Mouse (Mus musculus) testis, adult 2 months (tissue): ENCODE measurements around the gene Ddx51. TPM values are rescaled to one million over a fixed set of nuclear protein-coding genes. Genes with fewer than 3 reads are reported as not detected.

Source experiments
- H3K27ac ChIP-seq: fragments of 200-500 bp; 2 replicates; pipeline ENCODE4 v1.5.1; 2012; ENCODE audit warnings: low read depth, low read length; ENCODE audit not compliant: control insufficient read depth, insufficient read depth
- H3K27me3 ChIP-seq: fragments of 200-500 bp; 2 replicates; pipeline ENCODE4 v1.6.1; 2012; ENCODE audit warnings: mild to moderate bottlenecking, low read length, moderate library complexity; ENCODE audit not compliant: control insufficient read depth, insufficient read depth
- H3K36me3 ChIP-seq: fragments of 200-500 bp; 2 replicates; pipeline ENCODE4 v1.6.1; 2012; ENCODE audit warnings: mild to moderate bottlenecking, low read length; ENCODE audit not compliant: control insufficient read depth, insufficient read depth
- H3K4me1 ChIP-seq: fragments of 200-500 bp; 2 replicates; pipeline ENCODE4 v1.6.1; 2012; ENCODE audit warnings: low read length; ENCODE audit not compliant: control insufficient read depth, insufficient read depth
- H3K4me3 ChIP-seq: fragments of 200-500 bp; 2 replicates; pipeline ENCODE4 v1.5.1; 2012; ENCODE audit warnings: low read depth, mild to moderate bottlenecking, low read length, moderate library complexity, mixed read lengths; ENCODE audit not compliant: control insufficient read depth
- CTCF ChIP-seq: fragments of 200-500 bp; IDR thresholded peaks from 2 replicates; pipeline ENCODE4 v1.5.1; 2012; ENCODE audit warnings: low read depth, mild to moderate bottlenecking, inconsistent platforms, low read length, moderate library complexity; ENCODE audit not compliant: control insufficient read depth, insufficient read depth, insufficient replicate concordance
- POLR2A ChIP-seq: fragments of 200-500 bp; IDR thresholded peaks from 2 replicates; pipeline ENCODE4 v1.6.1; 2012; ENCODE audit warnings: low read depth, mild to moderate bottlenecking, inconsistent platforms, low read length, moderate library complexity; ENCODE audit not compliant: control insufficient read depth
- polyA plus RNA-seq: library from polyadenylated mRNA; depleted of rRNA; stranded (reverse); fragments of >200 nt; gene quantifications from 2 replicates; pipeline ENCODE4 v1.2.3, GENCODE M21; 2012

The Ddx51 gene
- polyA plus RNA-seq, 1 experiment = 22.8 TPM

DNA sequence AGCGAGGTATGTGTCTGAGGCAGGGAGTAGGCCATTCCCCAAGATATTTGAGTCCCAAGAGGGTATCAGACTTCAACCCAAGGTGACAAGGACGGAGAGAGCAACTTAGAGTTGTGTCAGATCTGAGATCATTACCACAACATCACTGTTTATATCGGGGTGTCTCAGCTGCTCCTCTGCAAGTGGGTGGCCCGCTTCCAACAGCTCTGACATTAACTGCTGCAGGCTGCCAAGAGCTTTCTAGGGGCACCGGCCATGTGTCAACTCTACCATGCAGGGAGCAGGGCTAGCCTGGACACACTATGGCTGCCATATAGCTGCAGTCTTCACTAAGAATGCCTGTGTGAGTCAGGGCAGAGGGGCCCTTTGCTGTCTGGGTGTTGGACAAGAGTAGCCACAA lies 43.4 kb upstream of the Ddx51 start:
- Histone ChIP-seq H3K4me1 (no peaks in the 10 kb centered on the region), H3K4me3 (no peak overlapping the region), H3K27me3 (no peaks in the 10 kb centered on the region), H3K27ac (no peak overlapping the region), H3K36me3 (no peaks in the 10 kb centered on the region)
- TF ChIP-seq CTCF (no peak), POLR2A (no peak)

DNA sequence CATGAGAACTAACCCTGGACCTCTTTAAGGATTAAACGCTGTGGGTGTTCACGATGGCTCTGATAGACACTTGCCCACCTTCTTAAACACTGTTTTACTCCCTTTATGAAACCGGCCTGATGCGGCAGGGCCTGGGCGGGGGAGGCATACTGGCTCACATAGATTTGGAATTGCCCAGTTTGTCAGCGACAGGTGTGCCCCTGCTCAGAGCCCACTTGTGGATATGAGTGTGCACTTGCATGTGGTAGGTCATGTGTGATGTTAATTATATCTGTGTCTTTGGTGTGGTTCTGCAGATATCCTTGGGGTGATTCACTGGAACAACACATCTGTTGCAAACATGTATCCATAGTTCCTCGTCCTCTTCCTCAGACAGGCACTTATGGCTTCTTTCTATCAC lies 42.8 kb upstream of the Ddx51 start:
- Histone ChIP-seq H3K36me3 (no peaks in the 10 kb centered on the region), H3K4me1 (no peaks in the 10 kb centered on the region), H3K27ac (no peak overlapping the region), H3K4me3 (no peak overlapping the region), H3K27me3 (no peaks in the 10 kb centered on the region)
- no peak for TF ChIP-seq POLR2A
- no peak for TF ChIP-seq CTCF

DNA sequence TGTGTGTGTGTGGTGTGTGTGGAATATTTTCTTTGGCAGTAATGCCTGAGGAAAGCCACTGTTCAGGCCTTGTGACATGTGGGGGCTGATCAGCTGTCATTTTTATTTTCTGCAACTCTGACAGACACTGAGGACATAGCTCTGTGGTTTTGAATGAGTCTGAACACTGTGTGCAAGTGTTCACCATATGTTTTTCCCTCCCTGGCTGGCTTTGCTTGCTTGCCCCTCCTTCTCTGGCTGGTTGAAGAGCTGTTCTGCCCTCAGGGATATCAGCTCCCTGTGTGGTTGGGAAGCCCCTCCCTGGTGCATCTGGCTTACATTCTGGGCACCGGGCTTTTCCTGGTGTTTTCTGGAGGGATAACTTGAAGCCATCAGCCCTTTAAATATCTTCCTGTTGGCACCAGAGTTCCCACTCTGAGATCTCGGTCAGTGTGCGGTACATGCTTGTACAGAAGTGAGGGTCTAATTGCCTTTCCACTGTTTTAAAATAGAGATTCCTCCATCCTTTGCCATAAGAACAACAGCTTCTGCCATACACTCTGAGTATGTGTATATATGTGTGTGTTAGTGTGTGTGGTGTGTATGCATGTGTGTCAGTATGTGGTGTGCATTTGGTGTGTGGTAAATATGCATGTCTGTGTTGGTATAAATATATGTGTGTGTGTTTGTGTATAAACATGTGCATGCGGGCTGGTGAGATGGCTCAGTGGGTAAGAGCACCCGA lies 41.7 kb upstream of the Ddx51 start:
- Histone ChIP-seq H3K36me3 (no peaks in the 10 kb centered on the region), H3K4me3 (no peak overlapping the region), H3K4me1 (no peaks in the 10 kb centered on the region), H3K27me3 (no peaks in the 10 kb centered on the region), H3K27ac (no peak overlapping the region)
- TF ChIP-seq POLR2A (no peak), CTCF (no peak)

DNA sequence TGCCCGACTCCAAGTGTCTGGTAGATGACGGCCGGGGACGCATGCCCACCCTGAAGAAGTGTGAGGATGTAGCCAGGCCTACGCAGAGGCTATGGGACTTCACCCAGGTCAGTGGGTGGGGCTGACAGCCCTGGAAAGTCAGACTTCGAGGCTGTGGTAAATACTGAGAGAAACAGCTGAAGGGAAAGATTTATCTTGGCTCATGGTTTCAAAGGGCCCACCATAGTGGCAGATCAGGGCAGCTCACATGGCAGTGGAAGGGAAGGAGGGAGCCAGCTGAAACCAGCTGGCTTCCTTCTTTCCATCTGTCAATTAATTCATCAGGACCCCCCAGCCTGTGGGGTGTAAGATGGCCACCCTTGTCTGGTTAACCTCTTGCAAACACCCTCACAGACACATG lies 34.0 kb upstream of the Ddx51 start:
- Histone ChIP-seq H3K36me3 (no peaks in the 10 kb centered on the region), H3K4me3 (no peak overlapping the region), H3K27me3 (no peaks in the 10 kb centered on the region), H3K4me1 (no peaks in the 10 kb centered on the region), H3K27ac (no peak overlapping the region)
- no peak for TF ChIP-seq CTCF
- no peak for TF ChIP-seq POLR2A

DNA sequence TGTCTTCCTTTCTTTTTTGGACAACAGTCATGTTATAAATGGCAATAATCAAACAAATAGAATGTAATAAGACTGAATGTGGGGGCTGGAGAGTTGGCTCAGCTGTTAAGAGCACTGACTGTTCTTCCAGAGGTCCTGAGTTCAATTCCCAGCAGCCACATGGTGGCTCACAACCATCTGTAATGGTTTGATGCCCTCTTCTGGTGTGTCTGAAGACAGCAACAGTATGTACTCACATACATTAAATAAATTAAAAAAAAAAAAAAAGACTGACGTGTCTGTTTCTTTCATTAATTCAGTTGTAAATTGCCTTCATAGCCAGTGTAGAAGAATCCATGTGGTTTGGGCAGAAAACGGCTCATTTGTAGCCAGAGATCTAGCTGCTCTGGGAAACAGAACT lies 28.9 kb upstream of the Ddx51 start:
- no peaks in the 10 kb centered on the region; the same call in 1 of the 2 replicates for H3K4me1 ChIP-seq
- H3K36me3 ChIP-seq = no peaks in the 10 kb centered on the region
- H3K27me3 ChIP-seq = no peaks in the 10 kb centered on the region
- no peak overlapping the region for H3K4me3 ChIP-seq
- H3K27ac ChIP-seq = no peak overlapping the region
- TF ChIP-seq CTCF = no peak
- no peak for TF ChIP-seq POLR2A

DNA sequence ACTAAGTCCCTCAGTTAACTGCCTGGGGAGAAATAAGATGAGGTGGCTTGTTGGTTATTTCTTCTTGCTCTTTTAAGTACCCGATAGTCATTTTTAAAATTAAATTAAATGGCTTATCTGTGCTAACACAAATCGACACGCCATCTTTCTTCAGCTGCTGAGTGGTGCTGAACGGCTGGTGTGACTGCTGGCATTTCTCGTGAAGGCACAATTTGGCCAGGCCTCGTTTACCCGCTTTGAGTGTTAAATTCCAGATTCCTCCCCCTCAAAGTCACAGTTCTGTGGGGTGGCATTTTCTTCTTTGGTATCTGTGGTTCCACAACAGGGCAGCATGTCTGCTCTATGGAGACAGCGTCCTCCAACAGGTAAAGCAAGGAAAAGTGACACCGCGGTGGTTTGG lies 25.9 kb upstream of the Ddx51 start:
- Histone ChIP-seq H3K36me3 (no peaks in the 10 kb centered on the region), H3K4me1 (no peaks in the 10 kb centered on the region; the same call in 1 of the 2 replicates), H3K27me3 (no peaks in the 10 kb centered on the region), H3K27ac (no peak overlapping the region), H3K4me3 (no peak overlapping the region)
- no peak for TF ChIP-seq POLR2A
- no peak for TF ChIP-seq CTCF

DNA sequence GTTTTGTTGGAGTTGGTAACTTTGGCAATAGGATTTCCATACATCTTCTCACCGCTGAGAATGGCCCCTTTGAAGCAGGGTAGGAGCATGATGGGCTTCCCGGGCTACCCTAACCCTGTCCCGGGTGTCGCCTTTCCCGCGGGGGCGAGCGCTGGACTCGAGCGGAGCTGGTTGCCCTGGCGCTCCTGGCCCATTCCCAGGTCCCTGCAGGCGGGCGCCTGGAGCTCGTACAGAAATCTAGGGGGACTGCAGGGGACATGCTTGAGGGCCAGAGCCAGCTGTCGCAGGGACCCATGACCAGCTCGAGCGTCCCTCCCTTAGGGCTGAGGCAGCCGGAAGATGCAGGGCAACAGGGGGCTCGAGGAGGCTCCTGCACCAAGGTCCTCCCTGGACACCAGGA lies 25.1 kb upstream of the Ddx51 start:
- no peaks in the 10 kb centered on the region; the same call in 1 of the 2 replicates for H3K4me1 ChIP-seq
- H3K36me3 ChIP-seq = no peaks in the 10 kb centered on the region
- TF ChIP-seq CTCF (no peak), POLR2A (no peak)
- no peaks in the 10 kb centered on the region for H3K27me3 ChIP-seq
- no peak overlapping the region for H3K4me3 ChIP-seq
- no peak overlapping the region for H3K27ac ChIP-seq

DNA sequence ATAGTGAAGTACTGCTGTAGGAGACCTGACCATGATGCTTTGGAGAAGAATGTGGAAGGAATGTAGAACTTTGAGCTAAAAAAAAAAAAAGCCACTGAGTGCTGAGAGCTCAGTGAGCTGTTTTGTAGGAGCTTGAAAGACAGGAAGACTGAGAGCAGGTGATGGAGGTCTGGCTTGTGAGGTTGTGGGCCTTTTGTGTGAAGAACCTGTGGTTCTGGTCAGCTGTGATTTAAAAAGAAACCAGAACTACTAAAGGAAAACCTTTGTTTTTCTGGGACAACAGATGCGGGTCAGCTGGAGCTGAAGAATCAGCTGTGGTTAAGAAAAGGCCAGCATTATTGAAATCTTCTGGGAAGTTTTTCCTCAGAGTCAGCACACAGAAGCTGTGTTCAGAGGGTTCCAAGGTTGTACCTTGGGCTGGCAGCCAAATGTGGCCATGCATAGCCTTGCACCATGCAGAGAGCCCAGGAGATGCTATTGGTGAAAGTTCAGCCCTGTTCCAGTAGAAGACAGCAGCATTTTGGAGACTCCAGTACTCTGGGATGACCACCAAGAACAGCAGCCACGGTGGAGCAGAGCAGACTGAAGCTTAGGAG lies 23.6 kb upstream of the Ddx51 start:
- Histone ChIP-seq H3K27me3 (no peaks in the 10 kb centered on the region), H3K4me1 (no peaks in the 10 kb centered on the region; the same call in 1 of the 2 replicates)

More for the DNA sequence above, 23.6 kb upstream of the Ddx51 start:
- no peak overlapping the region for H3K27ac ChIP-seq
- no peak for TF ChIP-seq POLR2A
- H3K4me3 ChIP-seq = no peak overlapping the region
- H3K36me3 ChIP-seq = no peaks in the 10 kb centered on the region
